8 mouse cellular contexts compared by ENCODE assay signal in genomic region chr10:77864762-77865143, GRCm38 (mm10). TPM values are rescaled to one million over a fixed set of nuclear protein-coding genes. Genes with fewer than 3 reads are reported as not detected.
A peak's percentile ranks its signal among the peaks of the same experiment; 100 is the strongest.
DNase-seq lines count a peak whose midpoint lies in the region; ATAC-seq and TF ChIP-seq lines count a peak whose summit lies in the region.

No protein-coding gene starts in this region.

- no peak overlapping the region for H3K9ac ChIP-seq in liver, embryonic 12.5 days
- H3K9ac ChIP-seq in stomach, embryonic 15.5 days: no peak overlapping the region

- peak; percentile 12 for DNase-seq in cerebellum, adult 11 months
- DNase-seq in cerebellum, adult 9-11 months: no peak
- DNase-seq in spleen, adult 2 months (ENCODE audit: low read depth in 1 of 2, low spot score in 2 of 2): no peak
- no peak for DNase-seq in spleen, postnatal 4 days (ENCODE audit: low spot score in 2 of 2)
- DNase-seq in B cell, adult 2 months: no peak
- DNase-seq in spleen, adult 12 weeks (ENCODE audit: low spot score): no peak

- no peaks in the 10 kb centered on the region for H3K9me3 ChIP-seq in liver, embryonic 12.5 days (replicated peaks)
- no peaks in the 10 kb centered on the region for H3K9me3 ChIP-seq in stomach, embryonic 15.5 days

- 0 out of 2 replicates have a peak, but pooled peaks have one; percentile 10 for ATAC-seq in liver, embryonic 12.5 days
- 0 out of 2 replicates have a peak, but pooled peaks have one; percentile 2 for ATAC-seq in stomach, embryonic 15.5 days (ENCODE audit: insufficient read depth, low FRiP score, low read depth)

- WGBS in spleen, adult 2 months: 26% methylated on average over 11 of the region's 11 CpGs
- 23% methylated on average over 11 of the region's 11 CpGs for WGBS in liver, embryonic 12.5 days (ENCODE audit: insufficient replicate concordance)
- WGBS in stomach, embryonic 15.5 days: 30% methylated on average over 11 of the region's 11 CpGs

- 0 out of 2 replicates have a peak, but pooled peaks cover 2% of the 10 kb centered on the region for H3K4me1 ChIP-seq in spleen, adult 2 months (ENCODE audit: control insufficient read depth, insufficient read depth, insufficient read length)
- 0 out of 2 replicates have a peak, but pooled peaks cover 7% of the 10 kb centered on the region for H3K4me1 ChIP-seq in liver, embryonic 12.5 days
- H3K4me1 ChIP-seq in stomach, embryonic 15.5 days: no peaks in the 10 kb centered on the region

- peak overlapping the region; percentile 38 for H3K4me3 ChIP-seq in spleen, adult 2 months (ENCODE audit: extremely low read depth, insufficient read depth, insufficient read length)
- H3K4me3 ChIP-seq in liver, embryonic 12.5 days: peak overlapping the region; percentile 20
- peak overlapping the region; percentile 26 for H3K4me3 ChIP-seq in stomach, embryonic 15.5 days (replicated peaks)

- H3K27ac ChIP-seq in spleen, adult 2 months (ENCODE audit: insufficient read depth, low read length): no peak overlapping the region
- H3K27ac ChIP-seq in liver, embryonic 12.5 days: no peak overlapping the region
- no peak overlapping the region for H3K27ac ChIP-seq in stomach, embryonic 15.5 days

- H3K36me3 ChIP-seq in spleen, adult 2 months (ENCODE audit: control insufficient read depth, insufficient read depth, low read length): no peaks in the 10 kb centered on the region
- H3K36me3 ChIP-seq in liver, embryonic 12.5 days: no peaks in the 10 kb centered on the region
- H3K36me3 ChIP-seq in stomach, embryonic 15.5 days: no peaks in the 10 kb centered on the region

- no peak for TF ChIP-seq POLR2A in spleen, adult 2 months (IDR thresholded peaks at IDR 0.05; ENCODE audit: low read depth, low read length)

- H3K4me2 ChIP-seq in liver, embryonic 12.5 days: peak overlapping the region; percentile 49
- H3K4me2 ChIP-seq in stomach, embryonic 15.5 days: peak overlapping the region; percentile 46

- H3K27me3 ChIP-seq in spleen, adult 2 months (ENCODE audit: control insufficient read depth, insufficient read depth, low read length): no peaks in the 10 kb centered on the region
- H3K27me3 ChIP-seq in liver, embryonic 12.5 days (replicated peaks): peaks cover 14% of the 10 kb centered on the region; the same call in 1 of the 2 replicates
- H3K27me3 ChIP-seq in stomach, embryonic 15.5 days (replicated peaks): no peaks in the 10 kb centered on the region

- TF ChIP-seq CTCF in spleen, adult 2 months (IDR thresholded peaks at IDR 0.05; ENCODE audit: extremely low read depth, insufficient read depth, insufficient read length, insufficient replicate concordance): no peak

RNA-seq across cellular contexts. Expression of gene Gm3285, which starts 3.0 kb away (rescaled TPM):
- 0.09 TPM in 1 of 2 replicates, not detected in the other for polyA plus RNA-seq in spleen, adult 2 months (2012; rRNA removed)
- not detected in 2 replicates for polyA plus RNA-seq in liver, embryonic 12.5 days (2016; fragmentation: Nextera tagmentation; extraction: Ambion mirVana)
- not detected in 2 replicates for polyA plus RNA-seq in stomach, embryonic 15.5 days (2015; fragmentation: Nextera tagmentation; extraction: Ambion mirVana)

RNA-seq across cellular contexts. Expression of gene Gm10318, which starts 12.1 kb away (rescaled TPM):
- not detected in 2 replicates for polyA plus RNA-seq in spleen, adult 2 months (2012; rRNA removed)
- polyA plus RNA-seq in liver, embryonic 12.5 days (2016; fragmentation: Nextera tagmentation; extraction: Ambion mirVana): not detected in 2 replicates
- not detected in 2 replicates for polyA plus RNA-seq in stomach, embryonic 15.5 days (2015; fragmentation: Nextera tagmentation; extraction: Ambion mirVana)

RNA-seq across cellular contexts. Expression of gene Gm36176, which starts 18.1 kb away (rescaled TPM):
- polyA plus RNA-seq in spleen, adult 2 months (2012; rRNA removed): not detected in 2 replicates
- polyA plus RNA-seq in liver, embryonic 12.5 days (2016; fragmentation: Nextera tagmentation; extraction: Ambion mirVana): not detected in 2 replicates
- polyA plus RNA-seq in stomach, embryonic 15.5 days (2015; fragmentation: Nextera tagmentation; extraction: Ambion mirVana): not detected in 2 replicates

RNA-seq across cellular contexts. Expression of gene Krtap10-10, which starts 29.0 kb away (rescaled TPM):
- not detected in 2 replicates for polyA plus RNA-seq in spleen, adult 2 months (2012; rRNA removed)
- not detected in 2 replicates for polyA plus RNA-seq in liver, embryonic 12.5 days (2016; fragmentation: Nextera tagmentation; extraction: Ambion mirVana)
- not detected in 2 replicates for polyA plus RNA-seq in stomach, embryonic 15.5 days (2015; fragmentation: Nextera tagmentation; extraction: Ambion mirVana)

RNA-seq across cellular contexts. Expression of gene Lrrc3, which starts 37.6 kb away (rescaled TPM):
- polyA plus RNA-seq in spleen, adult 2 months (2012; rRNA removed): 0.70 and 1.2 TPM in 2 replicates
- polyA plus RNA-seq in liver, embryonic 12.5 days (2016; fragmentation: Nextera tagmentation; extraction: Ambion mirVana): 8.5 and 8.7 TPM in 2 replicates
- 5.0 and 6.4 TPM in 2 replicates for polyA plus RNA-seq in stomach, embryonic 15.5 days (2015; fragmentation: Nextera tagmentation; extraction: Ambion mirVana)
